Mouse (Mus musculus): ENCODE measurements at regions not wholly inside any gene's neighbourhood (a gene's known extent, or its start where the extent isn't known, plus 50 kb on each side); places are given as distances from the start of the nearest gene placed in this dataset. TPM values are rescaled to one million over a fixed set of nuclear protein-coding genes. Genes with fewer than 3 reads are reported as not detected.

- H3K4me1 ChIP-seq, result no peaks in the 10 kb centered on the region
- H3K4me2 ChIP-seq, result no peak overlapping the region
- H3K9me3 ChIP-seq (replicated peaks), result no peaks in the 10 kb centered on the region
- ATAC-seq (ENCODE audit: low FRiP score), result no peak
- WGBS, result 70% methylated on average over 1 of the region's 1 CpGs
- H3K36me3 ChIP-seq, result no peaks in the 10 kb centered on the region
- no peak overlapping the region for H3K9ac ChIP-seq (replicated peaks)
- H3K27ac ChIP-seq (replicated peaks), result no peak overlapping the region
- H3K27me3 ChIP-seq (replicated peaks), result no peaks in the 10 kb centered on the region
- H3K4me3 ChIP-seq (replicated peaks), result no peak overlapping the region
Observed at GRCm38 (mm10) chr1:122055146-122055545, 487.4 kb upstream of the Ddx18 start.

DNA sequence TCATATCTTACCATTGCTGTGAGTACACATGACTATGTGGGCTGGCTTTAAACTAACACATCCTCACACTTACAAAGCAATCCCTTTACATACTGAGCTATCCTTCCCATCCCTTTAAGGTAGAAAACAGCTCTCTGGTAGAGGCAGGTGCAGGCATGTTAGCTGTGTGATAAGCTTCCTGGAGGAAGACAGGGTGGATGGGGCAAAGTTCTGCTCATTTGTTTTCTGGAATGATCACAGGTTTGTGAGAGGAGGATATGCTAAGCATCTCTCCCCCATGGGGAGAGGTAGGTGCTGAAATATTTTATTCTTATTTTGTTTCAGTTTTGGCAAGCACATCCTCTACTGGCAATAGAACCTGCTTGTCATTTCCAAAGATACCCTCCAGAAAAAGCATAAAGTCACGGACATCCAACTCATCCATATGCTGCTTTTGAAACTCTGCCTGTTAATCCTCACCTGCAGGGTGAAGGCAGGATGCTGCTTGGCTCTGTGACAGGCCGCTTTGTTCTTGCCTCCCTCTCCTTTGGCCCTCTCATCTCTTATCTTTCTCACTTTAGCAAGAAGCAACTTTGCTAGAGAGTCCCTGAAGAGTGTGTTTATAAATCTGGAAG is 480.4 kb upstream of the Ddx18 start:
- no peak overlapping the region for H3K4me3 ChIP-seq (replicated peaks)
- H3K27me3 ChIP-seq (replicated peaks), result no peaks in the 10 kb centered on the region
- no peak overlapping the region for H3K27ac ChIP-seq (replicated peaks)
- no peak for ATAC-seq (ENCODE audit: low FRiP score)
- no peaks in the 10 kb centered on the region for H3K4me1 ChIP-seq
- WGBS, result 70% methylated on average over 2 of the region's 2 CpGs
- no peak overlapping the region for H3K4me2 ChIP-seq
- no peak overlapping the region for H3K9ac ChIP-seq (replicated peaks)
- no peaks in the 10 kb centered on the region for H3K36me3 ChIP-seq
- no peaks in the 10 kb centered on the region for H3K9me3 ChIP-seq (replicated peaks)

DNA sequence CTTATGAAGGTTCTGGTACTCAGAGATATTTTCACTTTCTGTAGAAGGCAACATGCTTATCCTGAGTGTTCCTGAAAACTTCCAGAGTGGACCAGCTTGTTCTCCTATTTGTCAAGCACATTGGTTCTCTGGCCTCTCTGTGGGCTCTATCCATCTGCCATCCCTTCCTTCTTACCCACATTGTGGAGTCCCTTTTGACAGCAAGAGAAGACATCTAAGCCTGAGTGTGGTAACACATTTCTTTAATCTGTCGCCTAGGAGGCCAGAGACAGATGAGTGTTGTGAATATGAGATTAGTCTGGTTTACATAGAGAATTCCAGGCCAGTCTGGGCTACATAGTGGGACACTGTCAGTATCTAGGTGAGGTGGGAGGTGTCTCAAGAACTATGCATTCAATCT is 476.1 kb upstream of the Ddx18 start:
- H3K4me1 ChIP-seq, result no peaks in the 10 kb centered on the region
- H3K4me2 ChIP-seq, result no peak overlapping the region
- H3K36me3 ChIP-seq, result no peaks in the 10 kb centered on the region
- ATAC-seq (ENCODE audit: low FRiP score), result no peak
- no peak overlapping the region for H3K27ac ChIP-seq (replicated peaks)
- no peak overlapping the region for H3K9ac ChIP-seq (replicated peaks)
- no peaks in the 10 kb centered on the region for H3K27me3 ChIP-seq (replicated peaks)
- no peaks in the 10 kb centered on the region for H3K9me3 ChIP-seq (replicated peaks)
- H3K4me3 ChIP-seq (replicated peaks), result no peak overlapping the region
- 83% methylated on average over 1 of the region's 1 CpGs for WGBS

GRCm38 (mm10) chr1:122043114-122043513 is 475.3 kb upstream of the Ddx18 start:
- no peak overlapping the region for H3K4me3 ChIP-seq (replicated peaks)
- H3K4me1 ChIP-seq, result no peaks in the 10 kb centered on the region
- 61% methylated on average over 5 of the region's 5 CpGs for WGBS
- H3K36me3 ChIP-seq, result no peaks in the 10 kb centered on the region
- no peak overlapping the region; the same call in 1 of the 2 replicates for H3K27ac ChIP-seq (replicated peaks)
- H3K27me3 ChIP-seq (replicated peaks), result no peaks in the 10 kb centered on the region
- H3K9me3 ChIP-seq (replicated peaks), result no peaks in the 10 kb centered on the region
- no peak overlapping the region for H3K4me2 ChIP-seq
- ATAC-seq (ENCODE audit: low FRiP score), result no peak
- no peak overlapping the region for H3K9ac ChIP-seq (replicated peaks)

- no peak overlapping the region for H3K9ac ChIP-seq (replicated peaks)
- ATAC-seq (ENCODE audit: low FRiP score), result no peak
- no peak overlapping the region for H3K27ac ChIP-seq (replicated peaks)
- H3K27me3 ChIP-seq (replicated peaks), result no peaks in the 10 kb centered on the region
- no peak overlapping the region for H3K4me2 ChIP-seq
- no peak overlapping the region for H3K4me3 ChIP-seq (replicated peaks)
- 84% methylated on average over 2 of the region's 2 CpGs for WGBS
- H3K9me3 ChIP-seq (replicated peaks), result no peaks in the 10 kb centered on the region
- no peaks in the 10 kb centered on the region for H3K4me1 ChIP-seq
- no peaks in the 10 kb centered on the region for H3K36me3 ChIP-seq
Observed at GRCm38 (mm10) chr1:122007749-122008148, 440.0 kb upstream of the Ddx18 start.

- 62% methylated on average over 1 of the region's 1 CpGs for WGBS
- H3K4me1 ChIP-seq, result no peaks in the 10 kb centered on the region
- no peak overlapping the region for H3K9ac ChIP-seq (replicated peaks)
- no peaks in the 10 kb centered on the region for H3K9me3 ChIP-seq (replicated peaks)
- ATAC-seq (ENCODE audit: low FRiP score), result no peak
- no peaks in the 10 kb centered on the region for H3K36me3 ChIP-seq
- no peak overlapping the region for H3K4me2 ChIP-seq
- H3K4me3 ChIP-seq (replicated peaks), result no peak overlapping the region
- no peak overlapping the region for H3K27ac ChIP-seq (replicated peaks)
- H3K27me3 ChIP-seq (replicated peaks), result no peaks in the 10 kb centered on the region
Observed at GRCm38 (mm10) chr1:121996461-121996860, 428.7 kb upstream of the Ddx18 start.

DNA sequence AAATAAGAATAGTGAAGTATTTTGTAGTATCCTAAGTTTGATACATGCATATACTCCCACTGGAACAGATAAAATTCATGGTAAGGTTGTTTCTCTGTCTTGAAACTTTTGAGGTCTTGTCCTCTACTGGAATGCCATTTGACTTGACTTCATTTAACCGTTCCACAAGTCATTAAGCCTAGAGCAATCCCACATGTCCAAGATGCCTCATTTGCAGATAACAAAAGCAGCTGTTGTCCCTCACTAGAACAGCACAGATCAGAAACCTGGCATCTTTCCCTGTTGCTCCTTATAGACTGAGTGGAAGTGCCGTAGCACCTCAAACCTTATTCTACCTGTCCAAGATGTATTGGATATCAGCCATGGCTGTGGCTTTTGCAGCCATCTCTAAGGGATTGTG is 422.9 kb upstream of the Ddx18 start:
- no peak overlapping the region for H3K9ac ChIP-seq (replicated peaks)
- no peaks in the 10 kb centered on the region for H3K9me3 ChIP-seq (replicated peaks)
- H3K27me3 ChIP-seq (replicated peaks), result no peaks in the 10 kb centered on the region
- no peaks in the 10 kb centered on the region for H3K4me1 ChIP-seq
- no peak overlapping the region for H3K4me3 ChIP-seq (replicated peaks)
- no peak for ATAC-seq (ENCODE audit: low FRiP score)
- no peak overlapping the region for H3K4me2 ChIP-seq
- 82% methylated on average over 2 of the region's 2 CpGs for WGBS
- no peaks in the 10 kb centered on the region for H3K36me3 ChIP-seq
- H3K27ac ChIP-seq (replicated peaks), result no peak overlapping the region

DNA sequence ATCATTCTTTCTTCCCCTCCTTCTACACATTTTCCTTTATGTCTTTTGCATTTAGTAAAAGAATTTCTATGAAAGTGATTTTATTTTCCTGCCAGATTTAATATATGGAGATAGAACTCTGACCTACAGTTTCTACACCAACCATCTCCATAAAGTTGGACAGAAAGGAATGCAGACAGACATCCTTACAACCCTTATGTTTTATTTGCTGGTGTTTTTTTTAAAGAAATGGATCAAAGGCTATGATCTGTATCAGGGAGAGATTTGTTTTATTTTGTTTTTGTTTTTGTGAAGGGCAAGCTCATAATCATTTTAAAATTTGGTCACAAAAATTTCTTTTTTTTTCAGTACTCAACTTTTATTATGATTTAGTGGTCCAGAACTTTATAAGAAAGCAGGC is 391.2 kb upstream of the Ddx18 start:
- Histone ChIP-seq H3K27me3 (replicated peaks) (no peaks in the 10 kb centered on the region), H3K4me1 (no peaks in the 10 kb centered on the region)
- ATAC-seq (ENCODE audit: low FRiP score), result no peak

GRCm38 (mm10) chr1:121935911-121936310 is 368.1 kb upstream of the Ddx18 start:
- Histone ChIP-seq H3K9ac (replicated peaks) (no peak overlapping the region), H3K4me1 (no peaks in the 10 kb centered on the region), H3K27ac (replicated peaks) (no peak overlapping the region), H3K27me3 (replicated peaks) (no peaks in the 10 kb centered on the region), H3K4me2 (no peak overlapping the region), H3K36me3 (no peaks in the 10 kb centered on the region), H3K4me3 (replicated peaks) (no peak overlapping the region), H3K9me3 (replicated peaks) (no peaks in the 10 kb centered on the region)
- WGBS, result 73% methylated on average over 1 of the region's 1 CpGs
- no peak for ATAC-seq (ENCODE audit: low FRiP score)

More for the DNA sequence above, 391.2 kb upstream of the Ddx18 start:
- no peaks in the 10 kb centered on the region for H3K9me3 ChIP-seq (replicated peaks)
- no peak overlapping the region for H3K27ac ChIP-seq (replicated peaks)
- H3K4me2 ChIP-seq, result no peak overlapping the region
- H3K4me3 ChIP-seq (replicated peaks), result no peak overlapping the region
- no peak overlapping the region for H3K9ac ChIP-seq (replicated peaks)
- no peaks in the 10 kb centered on the region for H3K36me3 ChIP-seq

Small RNA genes lying in the stretch of these regions (microRNA-seq; reads per million reads assigned to microRNA genes)
- gene Gm26472, result not detected

Data from neural tube, embryonic 15.5 days (tissue).